Mouse (Mus musculus): ENCODE data around the gene Usp11.
A peak's percentile ranks its signal among the peaks of the same experiment; 100 is the strongest.
"Not testable (repeated sequence)": the region's sequence is repeated elsewhere in the genome, so short reads cannot be mapped to it uniquely, and the experiment has no call there.

Gene Usp11

DNA sequence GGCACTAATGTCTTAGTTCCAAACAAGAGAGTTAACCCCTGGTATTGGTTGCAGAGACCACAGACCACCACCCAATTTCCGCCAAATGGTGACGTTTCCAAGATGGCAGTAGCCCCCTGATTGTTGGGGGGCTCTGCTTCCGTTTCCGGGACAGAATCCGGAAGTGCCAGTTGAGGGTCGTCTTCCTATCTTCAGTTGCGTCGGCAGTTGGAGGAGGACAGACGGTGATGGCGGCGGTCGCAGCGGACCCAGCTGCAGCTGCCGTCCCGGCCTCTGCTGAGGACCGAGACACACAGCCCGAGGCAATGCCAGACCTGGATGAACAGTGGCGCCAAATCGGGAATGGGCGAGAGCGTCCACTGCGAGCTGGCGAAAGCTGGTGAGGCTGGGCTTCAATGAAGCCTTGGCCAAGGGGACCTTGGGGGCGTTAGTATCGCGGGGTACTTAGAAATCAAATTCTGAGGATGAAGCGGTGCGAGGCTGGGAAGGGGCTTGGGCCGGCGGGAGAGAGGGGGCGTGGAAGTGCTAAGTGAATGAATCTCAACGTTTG, at the start of gene Usp11:
Gene Usp11, plus strand, starts transcription at position 166 of the 550 bp plus-strand sequence.
- DNase-seq = peak; percentile 53

DNA sequence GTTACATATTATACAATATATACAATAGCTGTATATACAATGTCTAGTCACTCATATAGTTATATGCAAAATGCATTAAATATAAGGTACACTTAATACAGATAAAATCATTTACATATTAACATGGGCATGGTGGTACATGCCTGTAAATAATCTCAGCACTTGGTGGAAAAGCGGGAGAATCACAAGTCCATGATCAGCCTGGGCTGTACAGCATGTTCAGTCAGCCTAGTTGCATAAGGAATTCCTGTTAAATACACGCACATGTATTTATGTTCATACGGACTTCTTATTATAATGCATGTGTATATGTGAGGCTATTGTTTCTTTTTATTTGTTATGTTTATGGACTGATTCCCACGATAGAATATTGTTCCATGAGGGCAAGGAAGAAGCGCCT, 46.1 kb upstream of the Usp11 start:
- no peak for DNase-seq

DNA sequence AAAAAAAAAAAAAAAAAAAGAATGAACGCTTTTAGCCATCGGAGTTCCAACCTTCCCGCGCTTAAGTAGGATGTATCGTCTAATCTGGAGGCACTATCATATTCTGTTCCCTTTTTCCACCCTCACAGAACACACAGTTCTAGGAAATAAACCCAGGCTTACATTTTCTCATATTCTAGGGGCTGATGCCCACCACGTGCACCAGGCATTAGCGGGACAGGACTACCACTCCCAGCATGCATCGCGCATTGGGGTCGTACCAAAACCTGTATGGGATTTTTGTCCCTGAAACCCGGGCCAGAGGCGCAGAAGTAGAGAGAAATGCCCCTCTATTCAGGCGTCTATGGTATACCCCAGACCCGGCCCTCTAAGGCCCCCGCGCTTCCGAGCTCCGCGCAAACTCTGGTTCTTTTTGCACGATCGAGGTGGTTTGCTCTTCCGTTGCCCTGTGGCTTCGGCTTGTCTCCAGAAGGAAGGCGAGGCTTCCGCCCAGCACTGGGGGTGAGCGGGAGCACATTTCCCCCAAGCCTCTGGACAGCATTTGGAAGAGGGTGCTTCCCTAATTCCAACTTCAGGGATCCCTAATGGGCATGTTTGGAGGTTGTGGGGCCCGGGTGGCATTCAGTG, 45.6 kb upstream of the Usp11 start, which contains the start of gene Uba1:
Gene Uba1, plus strand, starts transcription at position 301 of the 627 bp plus-strand sequence.
- DNase-seq = peak; percentile 73

DNA sequence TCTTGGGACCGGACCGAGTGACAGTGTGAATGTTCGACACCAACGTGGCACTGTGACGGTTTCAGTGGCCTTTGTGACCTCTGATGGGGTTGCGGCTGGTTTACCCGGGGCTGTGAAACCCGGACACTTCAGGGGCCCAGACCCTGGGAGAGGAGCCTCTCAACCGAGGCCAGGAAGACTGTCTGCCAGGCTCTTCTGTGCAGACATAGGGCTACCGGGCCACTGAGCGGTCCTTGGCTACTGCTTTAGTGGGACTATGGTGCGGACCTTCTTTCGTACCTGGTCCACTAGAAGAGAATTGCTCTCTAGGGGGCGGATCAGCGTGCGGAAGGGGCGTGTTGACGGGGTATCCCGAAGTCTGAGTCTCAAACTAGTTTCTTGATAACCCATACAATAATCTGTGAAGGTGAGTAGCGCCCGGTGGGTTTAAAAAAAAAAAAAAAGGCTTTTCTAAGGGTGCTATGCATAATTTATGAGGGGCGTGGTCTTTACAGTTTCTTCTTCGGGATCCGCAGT, 44.8 kb upstream of the Usp11 start:
- no peak for DNase-seq

DNA sequence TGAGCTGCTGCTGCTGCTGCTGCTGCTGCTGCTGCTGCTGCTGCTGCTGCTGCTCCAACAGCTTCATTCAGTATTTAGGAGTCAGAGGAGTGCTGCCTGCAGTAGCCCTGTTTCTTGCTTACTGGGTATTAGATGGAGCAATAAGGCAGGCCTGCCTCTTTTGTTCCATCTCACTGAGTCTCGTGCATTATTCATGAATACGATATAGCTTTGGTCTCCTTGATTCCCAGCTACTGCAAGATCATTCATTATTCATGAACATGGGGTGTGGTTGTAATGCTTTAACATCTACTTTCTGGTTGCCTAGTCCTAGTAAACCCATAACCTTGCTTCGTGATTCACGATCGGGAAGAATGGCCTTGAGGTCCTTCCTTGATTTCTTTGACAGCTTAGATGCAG, 41.4 kb upstream of the Usp11 start:
- no peak for DNase-seq

DNA sequence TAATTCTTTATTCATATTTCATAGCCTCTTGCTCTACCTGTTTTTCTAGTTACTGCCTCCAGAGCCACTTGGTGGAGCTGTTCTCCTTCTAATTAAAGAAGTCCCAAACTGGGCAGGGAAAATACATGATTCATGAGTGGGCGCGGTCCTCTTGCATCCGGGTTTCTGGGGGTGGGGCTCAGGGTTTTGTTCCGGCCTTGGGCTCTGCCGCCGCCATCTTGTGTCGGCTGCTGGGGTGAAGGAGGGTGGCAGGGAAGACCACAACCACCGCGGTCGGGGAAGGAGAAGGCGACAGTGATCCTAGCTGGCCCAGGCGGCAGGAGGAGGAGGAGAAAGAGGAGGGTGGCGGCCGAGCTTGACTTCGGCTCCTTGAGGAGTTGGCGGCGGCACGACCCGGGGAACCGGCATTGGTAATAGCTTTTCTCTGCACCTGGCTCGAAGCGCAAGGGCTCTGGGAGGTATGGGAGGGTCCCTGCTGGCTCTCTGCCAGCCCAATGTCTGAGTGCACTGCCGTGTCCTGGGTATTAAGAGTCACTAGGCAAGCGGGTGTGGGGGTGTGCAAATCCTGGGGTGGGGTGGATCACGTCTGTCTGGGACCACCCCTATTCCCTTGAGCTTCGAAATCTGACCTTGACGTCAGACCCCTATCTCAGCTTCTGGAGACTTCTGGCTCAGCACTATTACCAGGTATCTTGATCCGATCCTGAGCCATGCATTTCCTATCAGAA, 40.8 kb upstream of the Usp11 start:
- peak; percentile 70 for DNase-seq

DNA sequence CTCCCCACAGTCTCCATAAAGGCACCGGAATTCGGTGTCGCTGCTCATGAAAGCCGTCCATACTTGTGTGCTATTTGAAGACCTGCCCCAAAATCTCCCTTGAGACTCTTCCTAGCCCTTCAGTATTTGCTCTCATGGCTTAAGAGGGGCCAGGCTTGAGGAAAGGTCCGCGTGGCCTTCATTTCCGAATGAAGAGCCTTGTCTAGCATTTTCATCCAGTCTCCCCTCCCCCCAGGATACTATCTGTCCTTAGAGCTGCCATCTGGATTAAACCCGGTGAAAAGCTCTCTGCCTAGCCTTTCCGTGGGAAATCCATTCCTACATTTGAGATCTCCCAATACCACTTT, 40.3 kb upstream of the Usp11 start:
- DNase-seq = no peak

DNA sequence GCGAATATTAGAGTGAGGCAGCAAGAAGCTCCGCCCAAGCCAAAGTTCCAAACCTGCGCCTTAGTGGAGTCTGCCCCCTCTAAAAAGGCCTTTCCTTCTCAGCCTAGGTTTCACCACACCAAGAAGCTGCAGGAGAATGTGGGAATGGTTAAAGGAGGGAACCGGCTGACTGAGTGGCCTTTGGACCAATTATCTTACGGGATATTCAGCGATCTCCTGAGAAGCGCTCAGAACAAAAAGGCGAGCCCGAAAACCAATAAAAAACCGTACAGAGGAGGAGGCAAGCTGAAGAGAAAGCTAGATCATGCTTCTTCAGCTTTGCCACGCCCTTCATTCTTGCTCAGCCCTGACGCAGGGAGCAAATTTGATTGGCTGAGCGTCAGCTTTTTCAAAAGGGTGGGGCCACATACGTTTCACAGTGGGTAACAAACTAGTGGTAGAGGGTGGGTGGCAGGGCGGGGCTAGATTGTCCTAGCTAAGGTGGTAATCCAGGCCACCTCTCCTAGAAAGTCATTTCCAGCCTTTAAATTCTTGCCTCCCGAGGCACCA, 16.1 kb upstream of the Usp11 start, which contains the start of gene Cdk16:
Gene Cdk16, plus strand, starts transcription at position 436 of the 549 bp plus-strand sequence.
- peak; percentile 67 for DNase-seq

DNA sequence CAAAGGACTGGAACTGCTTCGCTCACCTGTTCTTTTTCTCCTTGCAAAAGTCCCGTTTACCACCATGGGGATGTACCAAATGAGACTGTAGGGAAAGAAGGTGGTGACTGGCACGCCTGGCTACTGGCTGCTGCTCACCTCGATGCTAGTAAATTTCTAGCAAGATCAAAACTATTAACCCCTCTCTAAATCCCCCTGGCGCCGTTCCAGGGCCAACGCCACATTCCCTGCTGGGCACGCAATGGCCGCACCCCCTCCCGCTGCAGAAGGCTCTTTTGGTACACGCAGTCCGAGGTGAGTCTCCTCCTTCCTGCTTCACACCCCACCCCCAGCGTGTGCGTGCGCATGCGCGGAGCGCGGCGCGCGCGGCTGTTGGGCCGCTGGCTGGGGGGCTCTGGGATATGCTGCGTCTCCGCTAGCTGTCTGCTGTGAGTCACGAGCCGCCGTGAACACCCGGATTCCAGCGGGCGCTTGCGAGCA, 15.6 kb upstream of the Usp11 start:
- peak; percentile 79 for DNase-seq

DNA sequence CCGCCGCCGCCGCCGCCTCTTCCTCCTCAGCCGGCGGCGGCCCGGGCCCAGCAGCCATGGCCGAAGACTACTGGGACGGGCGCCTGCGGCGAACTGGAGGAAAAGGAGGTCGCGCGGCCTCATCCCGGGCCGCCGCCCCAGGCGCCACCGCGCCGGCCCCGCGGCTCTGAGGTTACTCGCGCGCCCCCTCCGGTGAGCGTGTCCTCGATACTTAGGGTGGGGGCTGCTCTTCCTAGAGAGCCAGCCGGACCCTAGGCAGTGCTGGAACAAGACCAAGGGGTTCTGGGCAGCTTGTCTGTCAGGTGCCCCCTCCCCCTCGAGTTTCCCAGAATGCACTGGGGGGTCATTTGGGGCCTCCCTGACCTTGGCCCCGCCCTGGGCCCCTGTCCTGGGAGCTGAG, 15.1 kb upstream of the Usp11 start:
- DNase-seq = peak; percentile 54

DNA sequence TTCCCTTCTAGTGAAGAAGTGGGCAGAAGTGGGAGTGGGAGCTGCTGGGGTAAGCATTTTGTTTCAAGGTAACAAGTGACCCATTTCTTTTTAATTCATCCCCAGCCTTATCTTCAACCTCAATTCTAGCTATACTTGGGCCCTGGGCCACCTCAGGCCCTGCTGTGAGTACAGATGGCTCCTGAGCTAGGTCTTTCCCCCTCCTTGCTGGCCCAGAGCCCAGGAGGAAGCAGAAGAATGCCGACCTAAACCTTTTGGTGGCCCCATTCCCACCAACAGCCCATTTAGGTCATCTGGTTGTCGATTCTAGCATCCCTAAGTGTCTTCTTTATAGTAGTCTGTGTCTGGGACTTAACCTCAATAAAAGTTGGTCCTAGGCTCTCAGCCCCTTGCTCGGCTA, 12.1 kb upstream of the Usp11 start:
- no peak for DNase-seq

DNA sequence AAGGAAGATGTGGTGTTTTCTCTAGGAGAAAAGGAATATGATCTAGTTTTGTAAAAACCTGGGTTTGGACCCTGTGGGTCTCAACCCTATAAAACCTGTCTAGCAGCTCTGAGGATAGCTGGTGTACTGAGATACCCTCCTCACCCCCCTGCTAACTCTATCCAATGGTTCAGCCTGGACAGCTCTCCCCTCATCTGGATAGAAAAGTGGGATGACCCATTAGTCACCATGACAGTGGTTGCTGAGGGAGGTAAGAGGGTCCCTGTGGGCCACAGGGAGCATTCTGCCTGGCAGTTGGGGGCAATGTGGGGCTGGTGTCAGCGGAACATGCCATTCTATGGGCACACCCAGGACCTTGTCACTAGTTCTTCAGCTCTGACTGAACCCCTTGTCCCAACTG, 11.1 kb upstream of the Usp11 start:
- DNase-seq = no peak

DNA sequence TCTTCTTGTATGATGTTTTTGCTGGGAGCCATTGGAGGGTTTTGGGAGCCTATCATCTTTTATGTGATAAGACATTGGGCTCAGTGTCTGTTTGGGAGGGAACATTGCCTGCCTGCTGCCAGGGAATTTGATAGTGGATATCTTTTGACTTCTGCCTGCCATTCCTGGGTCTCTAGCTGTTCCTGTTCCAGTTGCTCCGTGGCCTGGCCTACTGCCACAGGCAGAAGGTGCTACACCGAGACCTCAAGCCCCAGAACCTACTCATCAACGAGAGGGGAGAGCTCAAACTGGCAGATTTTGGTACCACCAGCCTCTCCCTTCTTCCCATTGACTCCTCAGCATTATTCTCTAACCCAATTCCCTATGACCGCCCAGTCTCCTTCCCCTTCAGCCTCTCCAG, 7.9 kb upstream of the Usp11 start:
- DNase-seq = no peak

DNA sequence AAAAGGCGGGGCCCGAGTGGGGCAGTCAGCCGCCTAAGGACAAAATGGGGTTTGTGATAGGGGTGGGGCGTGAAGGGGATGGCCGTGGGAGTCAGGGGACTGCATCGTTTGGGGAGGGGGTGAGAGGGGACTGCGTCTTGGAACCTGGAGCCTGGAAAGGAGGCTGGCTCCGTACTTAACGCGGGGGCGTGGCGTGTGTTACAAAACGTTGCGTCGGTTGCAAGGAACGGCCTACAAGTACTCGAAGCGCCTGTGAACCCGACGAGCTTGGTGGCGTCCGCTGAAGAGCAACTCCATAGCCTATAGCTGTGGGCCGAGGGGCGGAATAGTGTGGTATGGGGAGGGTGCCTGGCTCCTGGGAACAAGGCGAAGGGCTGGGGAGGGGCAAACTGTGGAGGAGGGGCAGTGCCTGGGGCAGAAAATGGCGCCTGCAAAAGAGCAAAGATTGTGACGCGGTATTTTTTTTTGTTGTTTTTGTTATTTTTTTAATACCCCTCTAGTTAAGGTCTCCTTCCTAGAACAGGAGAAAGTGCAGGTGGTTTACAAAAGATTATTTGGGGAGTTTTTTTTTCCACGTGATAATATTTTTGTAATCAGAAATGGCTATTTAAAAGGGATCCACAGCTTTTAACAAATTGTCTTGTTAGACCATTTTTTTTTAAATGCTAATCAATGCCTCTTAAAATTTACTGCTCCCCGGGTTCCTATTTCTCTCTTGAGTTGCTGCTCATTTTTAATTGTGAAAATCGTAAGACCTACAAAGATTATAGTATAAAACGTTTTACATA, 783 bp downstream of the Usp11 start:
- peak; percentile 64 for DNase-seq

DNA sequence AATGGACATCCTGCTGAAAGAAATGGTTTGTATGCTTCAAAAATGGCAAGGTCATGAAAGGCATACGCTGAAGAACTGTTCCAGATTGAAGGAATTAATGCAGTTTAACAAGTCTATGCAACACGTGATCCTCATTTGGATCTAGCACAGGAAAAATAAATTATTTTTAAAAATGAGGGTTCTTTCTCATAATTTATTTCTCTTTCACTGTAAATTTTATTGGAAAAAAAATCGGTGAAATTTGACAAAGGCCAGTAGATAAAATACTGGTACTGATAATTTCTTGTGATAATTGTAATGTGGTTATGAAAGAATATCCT, 1.3 kb downstream of the Usp11 start:
- DNase-seq = no peak

DNA sequence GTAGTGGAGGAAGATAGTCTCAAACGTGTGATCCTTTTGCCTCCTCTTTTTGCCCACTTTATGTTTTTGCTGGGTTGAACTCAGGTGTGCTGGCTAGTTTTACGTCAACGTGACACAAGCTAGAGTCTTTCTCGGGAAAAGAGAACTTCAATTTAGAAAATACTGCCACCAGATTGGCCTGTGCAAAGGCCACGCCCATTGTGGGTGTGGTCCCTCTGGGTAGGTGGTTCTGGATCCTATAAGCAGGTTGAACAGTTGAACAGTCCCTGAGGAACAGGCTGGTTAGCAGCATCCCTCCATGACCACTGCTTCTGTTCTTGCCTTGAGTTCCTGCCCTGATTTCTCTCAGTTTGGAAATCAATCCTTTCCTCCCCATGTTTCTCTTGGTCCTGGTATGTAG, 25.0 kb downstream of the Usp11 start:
- no peak for DNase-seq

DNA sequence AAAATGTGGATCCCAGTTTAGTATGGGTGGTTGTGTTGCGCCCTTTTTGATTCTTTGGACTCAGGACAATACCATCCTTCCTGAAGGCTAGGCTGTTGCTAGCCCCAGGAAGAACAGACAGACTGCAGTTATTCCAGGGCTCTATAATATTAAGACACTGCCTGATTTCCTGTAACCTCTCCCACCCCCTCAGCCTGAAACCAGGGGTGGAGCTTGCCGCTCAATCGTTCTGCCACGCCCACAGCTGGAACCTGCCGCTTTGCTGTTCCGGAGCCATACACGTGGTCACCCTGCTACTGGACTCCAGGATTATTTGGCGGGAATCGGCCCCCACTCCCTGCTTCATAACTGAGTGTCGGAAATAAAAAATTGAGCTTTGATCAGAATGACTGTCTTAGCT, 26.3 kb downstream of the Usp11 start:
- not testable (repeated sequence) for DNase-seq

DNA sequence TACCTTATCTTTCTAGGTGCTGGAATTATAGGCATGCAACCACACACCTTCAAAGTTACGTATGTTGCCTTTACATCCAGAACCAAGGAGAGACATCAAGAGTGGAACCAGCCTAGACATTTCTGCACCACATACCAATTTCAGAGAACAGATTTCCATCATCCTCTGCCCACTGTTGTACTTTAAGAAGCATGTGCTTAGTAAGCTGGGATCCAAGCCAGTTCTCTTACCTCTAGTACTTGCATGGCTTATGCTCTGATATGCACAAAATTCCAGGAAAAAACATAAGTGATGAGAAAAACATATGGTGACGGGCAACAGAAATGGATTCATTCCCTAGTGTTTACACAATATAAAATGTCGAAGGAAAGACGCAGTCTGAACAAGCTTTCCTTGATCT, 32.8 kb downstream of the Usp11 start:
- DNase-seq = no peak

DNA sequence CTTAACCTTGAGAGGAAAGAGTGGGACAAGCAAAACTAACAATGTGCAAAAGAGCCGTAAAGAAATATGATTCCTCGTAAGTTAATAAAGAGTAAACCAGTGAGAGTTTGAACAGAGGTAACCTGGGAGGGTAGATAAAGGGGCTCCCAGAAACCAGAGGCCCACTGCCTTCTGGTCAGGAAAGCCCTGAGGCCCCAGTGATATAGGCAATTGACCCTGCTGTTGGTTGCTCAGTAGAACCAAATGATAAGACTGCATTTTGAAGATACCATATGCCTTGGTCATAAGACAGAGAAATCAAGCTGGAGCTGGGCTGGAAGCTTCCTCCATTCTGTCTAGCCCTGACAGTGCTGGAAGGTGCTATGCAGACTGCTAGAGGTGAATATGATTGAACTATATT, 45.1 kb downstream of the Usp11 start:
- no peak for DNase-seq

DNA sequence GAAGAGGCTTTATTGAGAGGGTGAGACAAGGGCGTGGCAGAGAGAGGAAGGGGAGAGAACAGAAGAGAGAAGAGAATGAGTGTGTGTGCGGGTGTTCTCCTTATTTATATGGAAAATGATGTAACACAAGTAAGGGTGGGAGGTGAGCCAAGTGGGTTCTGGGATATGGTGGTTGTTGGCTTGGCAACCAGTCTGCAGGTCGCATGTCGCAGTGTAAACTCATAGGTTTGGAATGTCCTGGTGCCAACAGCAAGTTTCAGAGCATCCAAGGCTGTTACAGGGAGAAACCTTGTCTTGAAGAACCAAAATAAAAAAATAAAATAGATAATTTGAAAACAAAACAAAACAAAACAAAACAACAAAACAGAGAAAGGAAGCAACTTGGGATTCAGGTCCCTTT, 57.5 kb downstream of the Usp11 start:
- no peak for DNase-seq
